Mouse (Mus musculus): ENCODE measurements around the gene Errfi1. TPM values are rescaled to one million over a fixed set of nuclear protein-coding genes. Genes with fewer than 3 reads are reported as not detected.
"Not testable (repeated sequence)": the region's sequence is repeated elsewhere in the genome, so short reads cannot be mapped to it uniquely, and the experiment has no call there.

The Errfi1 gene
- polyA plus RNA-seq, 1 experiment from 2014 or later: 27.7 TPM

- DNase-seq (ENCODE audit: low spot score) (no peak), ATAC-seq (replicated peaks; ENCODE audit: low FRiP score) (no peak)
- 83% methylated on average over 2 of the region's 2 CpGs for WGBS
- H3K9me3 ChIP-seq (ENCODE audit: control insufficient read depth, low read length): no peaks in the 10 kb centered on the region
- peaks cover 14% of the 10 kb centered on the region for H3K4me1 ChIP-seq (replicated peaks; ENCODE audit: control insufficient read depth, insufficient read depth, low read length)
- H3K36me3 ChIP-seq (ENCODE audit: control insufficient read depth, insufficient read depth, low read length): peaks cover 6% of the 10 kb centered on the region
- no peak overlapping the region for H3K9ac ChIP-seq (ENCODE audit: low read depth, low read length)
- no peak overlapping the region for H3K4me3 ChIP-seq (ENCODE audit: low read depth, low read length)
- no peak overlapping the region for H3K27ac ChIP-seq (ENCODE audit: low read depth, low read length)
- no peak overlapping the region for H3K4me2 ChIP-seq
- H3K27me3 ChIP-seq (replicated peaks; ENCODE audit: control insufficient read depth, insufficient read depth, low read length): no peaks in the 10 kb centered on the region
These were observed 15.1 kb downstream of the Errfi1 start for GRCm38 (mm10) chr4:150868859-150869258.

DNA sequence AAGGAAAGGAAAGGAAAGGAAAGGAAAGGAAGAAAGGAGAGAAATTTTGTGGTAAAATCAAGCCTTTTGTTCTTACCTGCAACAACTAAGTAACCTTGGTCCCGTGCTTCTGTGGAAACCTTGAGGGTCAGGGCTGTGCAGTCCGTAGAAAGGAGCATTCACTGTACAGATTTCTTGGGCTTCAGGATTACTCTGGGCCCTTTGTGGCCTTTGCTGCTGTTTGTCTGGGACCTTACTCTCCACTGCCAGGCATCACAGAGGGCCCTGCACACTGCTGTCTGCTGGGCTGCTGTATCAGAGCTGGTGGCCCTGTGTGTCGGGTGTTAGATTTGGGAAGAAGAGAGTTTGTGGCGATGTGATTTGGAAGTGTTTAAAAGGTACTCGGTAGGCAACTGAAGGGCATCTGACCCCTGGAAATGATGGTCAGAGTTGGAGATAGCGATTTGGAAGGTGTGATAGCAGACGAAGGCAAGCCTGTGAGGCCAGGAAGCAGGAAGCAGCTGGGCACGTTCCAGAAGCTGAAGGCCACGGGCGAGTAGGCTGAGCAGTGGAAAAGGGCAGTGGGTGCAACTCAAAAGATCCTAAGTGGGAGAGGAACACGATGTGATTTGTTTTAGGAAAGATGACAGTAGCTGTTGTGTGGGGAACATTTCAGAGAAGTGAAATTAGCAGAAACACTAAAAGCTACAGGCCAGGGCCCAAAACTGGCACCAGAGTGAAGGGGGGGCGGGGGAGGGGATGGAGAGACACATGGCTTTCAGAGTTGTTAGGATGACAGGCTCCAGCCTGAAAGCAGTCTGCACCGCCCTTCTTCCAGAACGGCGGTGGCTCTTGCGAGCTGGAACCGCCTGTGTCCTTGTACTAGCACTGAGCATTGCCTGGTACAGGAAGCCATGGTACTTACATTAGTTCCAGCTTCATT is 15.8 kb downstream of the Errfi1 start:
- 58% methylated on average over 17 of the region's 17 CpGs for WGBS
- H3K4me1 ChIP-seq (replicated peaks; ENCODE audit: control insufficient read depth, insufficient read depth, low read length): peaks cover 14% of the 10 kb centered on the region
- H3K9me3 ChIP-seq (ENCODE audit: control insufficient read depth, low read length): no peaks in the 10 kb centered on the region
- H3K27me3 ChIP-seq (replicated peaks; ENCODE audit: control insufficient read depth, insufficient read depth, low read length): no peaks in the 10 kb centered on the region
- ATAC-seq (replicated peaks; ENCODE audit: low FRiP score) (no peak), DNase-seq (ENCODE audit: low spot score) (no peak)
- no peak overlapping the region for H3K9ac ChIP-seq (ENCODE audit: low read depth, low read length)
- no peak overlapping the region for H3K4me3 ChIP-seq (ENCODE audit: low read depth, low read length)
- peaks cover 6% of the 10 kb centered on the region for H3K36me3 ChIP-seq (ENCODE audit: control insufficient read depth, insufficient read depth, low read length)
- H3K4me2 ChIP-seq: no peak overlapping the region
- H3K27ac ChIP-seq (ENCODE audit: low read depth, low read length): no peak overlapping the region

DNA sequence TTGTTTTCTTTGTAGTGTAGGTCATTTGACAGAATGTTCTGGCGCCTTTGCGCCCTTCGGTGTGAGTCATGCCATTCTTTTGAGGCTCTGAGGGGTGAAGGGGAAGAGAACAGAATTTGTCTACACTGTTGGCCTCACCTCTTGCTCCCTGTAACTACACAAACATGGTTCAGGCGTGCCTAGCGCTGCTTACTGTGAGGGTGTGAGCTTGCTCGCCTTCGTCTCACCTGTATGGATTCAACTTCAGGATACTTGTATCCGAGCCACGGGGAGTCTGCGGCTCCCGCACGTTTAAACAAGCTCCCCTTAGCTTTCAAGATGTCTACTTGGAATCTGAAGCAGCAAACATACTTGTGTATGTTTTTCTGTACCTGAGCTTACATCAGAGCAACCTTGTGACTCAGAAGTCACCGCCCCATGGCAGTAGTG is 17.3 kb downstream of the Errfi1 start:
- no peaks in the 10 kb centered on the region for H3K9me3 ChIP-seq (ENCODE audit: control insufficient read depth, low read length)
- peaks cover 6% of the 10 kb centered on the region for H3K36me3 ChIP-seq (ENCODE audit: control insufficient read depth, insufficient read depth, low read length)
- no peak overlapping the region for H3K4me2 ChIP-seq
- ATAC-seq (replicated peaks; ENCODE audit: low FRiP score) (no peak), DNase-seq (ENCODE audit: low spot score) (no peak)
- no peak overlapping the region for H3K9ac ChIP-seq (ENCODE audit: low read depth, low read length)
- no peak overlapping the region for H3K27ac ChIP-seq (ENCODE audit: low read depth, low read length)
- no peak overlapping the region for H3K4me3 ChIP-seq (ENCODE audit: low read depth, low read length)
- no peaks in the 10 kb centered on the region for H3K27me3 ChIP-seq (replicated peaks; ENCODE audit: control insufficient read depth, insufficient read depth, low read length)
- peaks cover 20% of the 10 kb centered on the region for H3K4me1 ChIP-seq (replicated peaks; ENCODE audit: control insufficient read depth, insufficient read depth, low read length)
- 85% methylated on average over 13 of the region's 13 CpGs for WGBS

GRCm38 (mm10) chr4:150871392-150872138 is 17.8 kb downstream of the Errfi1 start:
- ATAC-seq (replicated peaks; ENCODE audit: low FRiP score) (peak; percentile 34; the same call in 1 of the 2 replicates), DNase-seq (ENCODE audit: low spot score) (no peak)
- H3K4me2 ChIP-seq: no peak overlapping the region
- WGBS: 49% methylated on average over 10 of the region's 10 CpGs
- peaks cover 20% of the 10 kb centered on the region for H3K4me1 ChIP-seq (replicated peaks; ENCODE audit: control insufficient read depth, insufficient read depth, low read length)
- no peak overlapping the region for H3K9ac ChIP-seq (ENCODE audit: low read depth, low read length)
- H3K9me3 ChIP-seq (ENCODE audit: control insufficient read depth, low read length): no peaks in the 10 kb centered on the region
- H3K27me3 ChIP-seq (replicated peaks; ENCODE audit: control insufficient read depth, insufficient read depth, low read length): no peaks in the 10 kb centered on the region
- no peak overlapping the region for H3K27ac ChIP-seq (ENCODE audit: low read depth, low read length)
- H3K36me3 ChIP-seq (ENCODE audit: control insufficient read depth, insufficient read depth, low read length): peaks cover 3% of the 10 kb centered on the region
- no peak overlapping the region for H3K4me3 ChIP-seq (ENCODE audit: low read depth, low read length)

DNA sequence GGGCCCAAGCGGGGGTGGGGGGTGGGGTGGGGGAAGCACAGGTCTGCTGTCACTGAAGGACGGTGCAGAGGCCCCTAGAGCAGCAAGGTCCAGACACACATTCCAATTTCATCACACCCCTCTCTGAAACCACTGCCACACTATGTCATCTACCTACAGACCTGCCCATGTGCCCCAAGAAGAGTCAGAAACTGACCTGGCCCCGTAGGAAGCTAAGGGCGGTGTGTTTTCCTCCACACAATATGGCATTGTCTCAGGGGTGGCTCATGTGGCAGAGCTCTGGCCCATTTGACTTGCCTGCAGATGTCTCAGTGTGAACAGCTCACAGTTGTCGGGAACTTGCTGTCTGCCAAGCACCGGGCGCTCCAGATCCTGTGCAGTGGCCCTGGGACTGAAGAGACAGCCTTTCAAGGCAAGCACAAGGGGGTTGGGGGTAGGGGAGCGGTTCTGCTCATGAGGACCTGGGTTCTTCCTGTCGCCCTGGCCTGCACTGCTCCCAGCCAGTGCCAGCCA is 18.5 kb downstream of the Errfi1 start:
- no peak for ATAC-seq (replicated peaks; ENCODE audit: low FRiP score)
- H3K36me3 ChIP-seq (ENCODE audit: control insufficient read depth, insufficient read depth, low read length): peaks cover 2% of the 10 kb centered on the region; the same call in 1 of the 2 replicates
- no peak for DNase-seq (ENCODE audit: low spot score)
- H3K27ac ChIP-seq (ENCODE audit: low read depth, low read length): no peak overlapping the region
- H3K27me3 ChIP-seq (replicated peaks; ENCODE audit: control insufficient read depth, insufficient read depth, low read length): no peaks in the 10 kb centered on the region
- WGBS: 59% methylated on average over 9 of the region's 9 CpGs
- H3K9me3 ChIP-seq (ENCODE audit: control insufficient read depth, low read length): no peaks in the 10 kb centered on the region
- H3K4me2 ChIP-seq: no peak overlapping the region
- H3K9ac ChIP-seq (ENCODE audit: low read depth, low read length): no peak overlapping the region
- peaks cover 20% of the 10 kb centered on the region for H3K4me1 ChIP-seq (replicated peaks; ENCODE audit: control insufficient read depth, insufficient read depth, low read length)
- no peak overlapping the region for H3K4me3 ChIP-seq (ENCODE audit: low read depth, low read length)

GRCm38 (mm10) chr4:150872681-150873080 is 19.0 kb downstream of the Errfi1 start:
- Histone ChIP-seq H3K36me3 (ENCODE audit: control insufficient read depth, insufficient read depth, low read length) (peaks cover 2% of the 10 kb centered on the region; the same call in 1 of the 2 replicates), H3K9me3 (ENCODE audit: control insufficient read depth, low read length) (no peaks in the 10 kb centered on the region), H3K4me2 (no peak overlapping the region), H3K27me3 (replicated peaks; ENCODE audit: control insufficient read depth, insufficient read depth, low read length) (no peaks in the 10 kb centered on the region), H3K4me3 (ENCODE audit: low read depth, low read length) (no peak overlapping the region), H3K27ac (ENCODE audit: low read depth, low read length) (no peak overlapping the region), H3K4me1 (replicated peaks; ENCODE audit: control insufficient read depth, insufficient read depth, low read length) (peaks cover 20% of the 10 kb centered on the region), H3K9ac (ENCODE audit: low read depth, low read length) (no peak overlapping the region)
- ATAC-seq (replicated peaks; ENCODE audit: low FRiP score): no peak
- no peak for DNase-seq (ENCODE audit: low spot score)
- 70% methylated on average over 8 of the region's 8 CpGs for WGBS

GRCm38 (mm10) chr4:150874416-150874815 is 20.7 kb downstream of the Errfi1 start:
- not testable (repeated sequence) for H3K36me3 ChIP-seq (ENCODE audit: control insufficient read depth, insufficient read depth, low read length); ATAC-seq (replicated peaks; ENCODE audit: low FRiP score); H3K27me3 ChIP-seq (replicated peaks; ENCODE audit: control insufficient read depth, insufficient read depth, low read length); DNase-seq (ENCODE audit: low spot score); H3K27ac ChIP-seq (ENCODE audit: low read depth, low read length); H3K9ac ChIP-seq (ENCODE audit: low read depth, low read length); H3K4me3 ChIP-seq (ENCODE audit: low read depth, low read length); H3K4me2 ChIP-seq
- WGBS: 43% methylated on average over 4 of the region's 4 CpGs
- Histone ChIP-seq H3K4me1 (replicated peaks; ENCODE audit: control insufficient read depth, insufficient read depth, low read length) (peaks cover 19% of the 10 kb centered on the region), H3K9me3 (ENCODE audit: control insufficient read depth, low read length) (peaks cover 11% of the 10 kb centered on the region)

GRCm38 (mm10) chr4:150875393-150875792 is 21.7 kb downstream of the Errfi1 start:
- Histone ChIP-seq H3K27ac (ENCODE audit: low read depth, low read length) (no peak overlapping the region), H3K4me3 (ENCODE audit: low read depth, low read length) (no peak overlapping the region), H3K36me3 (ENCODE audit: control insufficient read depth, insufficient read depth, low read length) (no peaks in the 10 kb centered on the region), H3K4me1 (replicated peaks; ENCODE audit: control insufficient read depth, insufficient read depth, low read length) (peaks cover 17% of the 10 kb centered on the region), H3K9ac (ENCODE audit: low read depth, low read length) (no peak overlapping the region), H3K27me3 (replicated peaks; ENCODE audit: control insufficient read depth, insufficient read depth, low read length) (no peaks in the 10 kb centered on the region), H3K4me2 (no peak overlapping the region), H3K9me3 (ENCODE audit: control insufficient read depth, low read length) (peaks cover 18% of the 10 kb centered on the region)
- 72% methylated on average over 10 of the region's 10 CpGs for WGBS
- ATAC-seq (replicated peaks; ENCODE audit: low FRiP score) (no peak), DNase-seq (ENCODE audit: low spot score) (no peak)

Measured in liver, embryonic 11.5 days (tissue).